Mouse (Mus musculus) heart, adult 9 months (tissue): ENCODE data around the gene Ccdc6.
"Not testable (repeated sequence)": the region's sequence is repeated elsewhere in the genome, so short reads cannot be mapped to it uniquely, and the experiment has no call there.

Source experiments
- DNase-seq, 2 experiments: peaks; one replicate each; pipeline ENCODE4 v3.0.0; 2022; ENCODE audit warnings: low spot score in 2 of 2

The Ccdc6 gene

GRCm38 (mm10) chr10:70204505-70205399 lies 107.8 kb downstream of the Ccdc6 start, which contains the start of gene Mrln:
Gene Mrln (plus strand): TSS chr10:70204664.
- DNase-seq = no peak

DNA sequence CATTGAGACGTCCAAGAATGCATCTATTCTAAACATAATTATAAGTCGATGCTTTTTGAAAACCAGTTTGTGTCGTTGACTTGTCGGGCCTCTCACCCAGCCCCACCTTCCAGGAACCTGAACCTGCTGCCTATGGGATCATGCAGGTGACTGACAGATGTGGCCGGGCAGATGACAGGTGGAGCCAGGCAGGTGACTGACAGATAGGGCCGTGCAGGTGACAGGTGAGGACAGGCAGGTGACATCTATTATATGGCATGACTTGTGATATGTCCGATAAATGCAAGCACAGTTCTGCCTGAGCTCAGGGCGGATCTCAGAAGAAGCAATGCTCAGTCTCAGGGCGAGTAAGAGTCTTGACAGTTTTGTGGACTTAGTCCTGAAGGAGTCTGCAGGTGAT lies 114.4 kb downstream of the Ccdc6 start:
- no peak for DNase-seq

- no peak for DNase-seq
These were observed 124.0 kb downstream of the Ccdc6 start for GRCm38 (mm10) chr10:70220971-70221370.

GRCm38 (mm10) chr10:70222231-70222630 lies 125.3 kb downstream of the Ccdc6 start:
- DNase-seq = not testable (repeated sequence)

GRCm38 (mm10) chr10:70224571-70224970 lies 127.7 kb downstream of the Ccdc6 start:
- peak; percentile 21 to 23 for DNase-seq

DNA sequence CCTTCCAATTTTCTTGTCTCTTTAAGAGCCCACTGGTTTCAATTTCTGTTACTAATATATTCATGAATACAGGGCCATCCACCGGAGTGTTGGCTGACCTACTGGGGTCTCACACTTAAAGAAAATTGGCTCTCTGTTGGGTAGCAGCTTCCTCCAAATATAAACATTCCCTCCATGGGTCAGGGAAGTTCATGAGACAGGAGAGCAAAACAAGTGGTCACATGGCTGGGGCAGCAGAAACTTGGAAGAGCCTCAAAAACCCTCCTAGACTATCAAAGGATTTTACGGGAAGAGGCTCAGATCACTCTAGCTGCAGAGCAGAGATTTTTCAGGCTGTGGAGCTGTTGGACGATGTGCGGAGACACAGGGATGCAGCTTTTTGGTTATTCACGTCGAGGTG lies 128.8 kb downstream of the Ccdc6 start:
- peak; percentile 21 to 33 for DNase-seq

GRCm38 (mm10) chr10:70226608-70227007 lies 129.7 kb downstream of the Ccdc6 start:
- DNase-seq = peak; percentile 11 to 30

DNA sequence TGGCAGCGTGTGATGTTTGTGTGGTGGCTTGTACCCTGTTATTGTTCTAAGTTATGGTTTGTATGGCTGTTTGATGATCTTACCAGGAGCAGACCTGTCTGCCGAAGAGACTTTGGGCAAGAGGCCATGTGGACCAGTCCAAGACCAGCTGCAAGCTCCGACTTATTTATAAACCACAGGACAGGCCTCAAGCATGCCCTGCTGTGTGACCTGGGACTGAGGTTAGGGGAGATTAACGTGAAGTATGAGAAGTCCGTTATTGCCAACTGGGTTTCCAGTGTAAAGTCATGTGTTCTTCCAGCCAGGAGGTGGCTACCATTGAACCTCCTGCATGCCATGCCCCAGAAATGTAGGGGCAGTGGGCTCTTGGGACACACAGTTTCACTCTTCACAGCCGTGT lies 133.4 kb downstream of the Ccdc6 start:
- DNase-seq = peak; percentile 41 to 54

DNA sequence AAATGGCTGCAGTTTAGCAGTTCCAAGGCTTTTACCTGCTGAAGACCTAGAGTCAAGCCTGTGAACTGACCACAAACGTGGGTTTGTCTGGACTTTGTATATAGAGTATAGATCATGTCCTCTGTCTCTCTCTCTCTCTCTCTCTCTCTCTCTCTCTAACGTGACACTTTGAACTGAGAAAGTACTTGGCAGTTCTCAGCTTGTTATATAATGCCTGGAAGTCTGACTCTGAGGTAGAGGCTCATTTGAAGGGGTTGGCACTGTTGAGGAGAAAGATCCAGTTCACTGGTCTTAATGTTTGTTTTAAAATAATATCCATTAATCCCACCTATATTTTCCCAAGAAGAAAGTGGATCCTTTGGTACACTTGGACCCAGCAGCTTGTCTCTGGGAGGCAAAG lies 141.0 kb downstream of the Ccdc6 start:
- no peak for DNase-seq
